Mouse (Mus musculus): ENCODE results near the gene Olfr1532-ps1. TPM values are rescaled to one million over a fixed set of nuclear protein-coding genes. Genes with fewer than 3 reads are reported as not detected.

Olfr1532-ps1 gene
- polyA plus RNA-seq (2012; rRNA removed) = not detected in 2 replicates

GRCm38 (mm10) chr7:106907676-106908075 is at the start of gene Olfr1532-ps1:
Olfr1532-ps1 (plus strand) TSS chr7:106908001.

GRCm38 (mm10) chr7:106862885-106863284 is 44.9 kb upstream of the Olfr1532-ps1 start, which contains the start of gene Olfr704:
Olfr704 (plus strand) TSS chr7:106863185.

GRCm38 (mm10) chr7:106876791-106877190 is 31.0 kb upstream of the Olfr1532-ps1 start, which contains the start of gene Olfr705:
Olfr705 (minus strand) TSS chr7:106876891.

GRCm38 (mm10) chr7:106888062-106888461 is 19.7 kb upstream of the Olfr1532-ps1 start, which contains the start of gene Olfr706:
Olfr706 (minus strand) TSS chr7:106888162.

GRCm38 (mm10) chr7:106901141-106901540 is 6.7 kb upstream of the Olfr1532-ps1 start, which contains the start of gene Olfr707:
Olfr707 (minus strand) TSS chr7:106901241.

GRCm38 (mm10) chr7:106932119-106932518 is 24.3 kb downstream of the Olfr1532-ps1 start, which contains the start of gene Olfr709-ps1:
Olfr709-ps1 (minus strand) TSS chr7:106932219.

GRCm38 (mm10) chr7:106948212-106948611 is 40.4 kb downstream of the Olfr1532-ps1 start, which contains the start of gene Olfr710:
Olfr710 (minus strand) TSS chr7:106948312.

GRCm38 (mm10) chr7:106963837-106964236 is 56.0 kb downstream of the Olfr1532-ps1 start, which contains the start of gene Olfr6:
Olfr6 (minus strand) TSS chr7:106963937.

Other genes starting within 250 kb of the Olfr1532-ps1 start
- gene Olfr693, start 227.4 kb upstream of the Olfr1532-ps1 start, polyA plus RNA-seq (2012; rRNA removed) = not detected in 2 replicates
- gene Olfr694, start 216.2 kb upstream of the Olfr1532-ps1 start, polyA plus RNA-seq (2012; rRNA removed) = not detected in 2 replicates
- gene Olfr695, start 191.6 kb upstream of the Olfr1532-ps1 start, polyA plus RNA-seq (2012; rRNA removed) = not detected in 2 replicates
- not detected in 2 replicates for gene Olfr697, start 165.6 kb upstream of the Olfr1532-ps1 start, polyA plus RNA-seq (2012; rRNA removed)
- gene Olfr698, start 152.6 kb upstream of the Olfr1532-ps1 start, polyA plus RNA-seq (2012; rRNA removed) = not detected in 2 replicates
- not detected in 2 replicates for gene Olfr699, start 114.8 kb upstream of the Olfr1532-ps1 start, polyA plus RNA-seq (2012; rRNA removed)
- gene Olfr700, start 99.2 kb upstream of the Olfr1532-ps1 start, polyA plus RNA-seq (2012; rRNA removed) = not detected in 2 replicates
- not detected in 2 replicates for gene Olfr701, start 93.9 kb upstream of the Olfr1532-ps1 start, polyA plus RNA-seq (2012; rRNA removed)
- gene Olfr702, start 74.1 kb upstream of the Olfr1532-ps1 start, polyA plus RNA-seq (2012; rRNA removed) = not detected in 2 replicates
- gene Olfr703, start 64.6 kb upstream of the Olfr1532-ps1 start, polyA plus RNA-seq (2012; rRNA removed) = not detected in 2 replicates
- not detected in 2 replicates for gene Olfr704, start 44.8 kb upstream of the Olfr1532-ps1 start, polyA plus RNA-seq (2012; rRNA removed)
- not detected in 2 replicates for gene Olfr705, start 31.1 kb upstream of the Olfr1532-ps1 start, polyA plus RNA-seq (2012; rRNA removed)
- gene Olfr706, start 19.8 kb upstream of the Olfr1532-ps1 start, polyA plus RNA-seq (2012; rRNA removed) = not detected in 2 replicates
- not detected in 2 replicates for gene Olfr707, start 6.8 kb upstream of the Olfr1532-ps1 start, polyA plus RNA-seq (2012; rRNA removed)
- not detected in 2 replicates for gene Olfr709-ps1, start 24.2 kb downstream of the Olfr1532-ps1 start, polyA plus RNA-seq (2012; rRNA removed)
- gene Olfr710, start 40.3 kb downstream of the Olfr1532-ps1 start, polyA plus RNA-seq (2012; rRNA removed) = not detected in 2 replicates
- not detected in 2 replicates for gene Olfr6, start 55.9 kb downstream of the Olfr1532-ps1 start, polyA plus RNA-seq (2012; rRNA removed)
- not detected in 2 replicates for gene Olfr711, start 67.5 kb downstream of the Olfr1532-ps1 start, polyA plus RNA-seq (2012; rRNA removed)
- gene Olfr2, start 98.1 kb downstream of the Olfr1532-ps1 start, polyA plus RNA-seq (2012; rRNA removed) = not detected in 2 replicates
- not detected in 2 replicates for gene Olfr713, start 123.2 kb downstream of the Olfr1532-ps1 start, polyA plus RNA-seq (2012; rRNA removed)
- not detected in 2 replicates for gene Olfr714, start 163.0 kb downstream of the Olfr1532-ps1 start, polyA plus RNA-seq (2012; rRNA removed)
- not detected in 2 replicates for gene Olfr17, start 185.2 kb downstream of the Olfr1532-ps1 start, polyA plus RNA-seq (2012; rRNA removed)
- not detected in 2 replicates for gene Olfr715b, start 202.4 kb downstream of the Olfr1532-ps1 start, polyA plus RNA-seq (2012; rRNA removed)
- not detected in 2 replicates for gene Olfr715, start 223.1 kb downstream of the Olfr1532-ps1 start, polyA plus RNA-seq (2012; rRNA removed)
- gene Olfr716, start 230.3 kb downstream of the Olfr1532-ps1 start, polyA plus RNA-seq (2012; rRNA removed) = not detected in 2 replicates